Mouse (Mus musculus) kidney, adult 11 months (tissue): ENCODE measurements at regions not wholly inside any gene's neighbourhood (a gene's known extent, or its start where the extent isn't known, plus 50 kb on each side); places are given as distances from the start of the nearest gene placed in this dataset.
"Not testable (repeated sequence)": the region's sequence is repeated elsewhere in the genome, so short reads cannot be mapped to it uniquely, and the experiment has no call there.

ENCODE experiments used
- DNase-seq: peaks from one replicate; pipeline ENCODE4 v3.0.0; 2022

DNA sequence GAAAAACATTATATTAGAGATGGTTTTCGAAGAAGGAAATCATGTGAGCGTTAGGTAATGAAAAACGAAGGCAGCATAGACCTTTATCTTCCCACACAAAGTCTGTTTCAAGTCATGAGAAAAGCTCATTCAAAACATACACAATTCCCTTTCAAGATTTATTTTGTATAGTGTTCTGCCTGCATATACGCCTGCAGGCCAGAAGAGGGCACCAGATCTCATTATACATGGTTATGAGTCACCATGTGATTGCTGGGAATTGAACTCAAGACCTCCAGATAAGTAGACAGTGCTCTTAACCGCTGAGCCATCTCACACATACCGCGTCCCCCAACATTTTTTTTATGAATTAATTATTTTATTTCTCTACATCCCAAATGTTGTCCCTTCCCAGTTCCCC is 578.3 kb upstream of the Ccdc54 start:
- no peak for DNase-seq

GRCm38 (mm10) chr16:51160768-51161167 is 569.8 kb upstream of the Ccdc54 start:
- no peak for DNase-seq

- no peak for DNase-seq
These were observed 547.6 kb upstream of the Ccdc54 start for GRCm38 (mm10) chr16:51138575-51138974.

DNA sequence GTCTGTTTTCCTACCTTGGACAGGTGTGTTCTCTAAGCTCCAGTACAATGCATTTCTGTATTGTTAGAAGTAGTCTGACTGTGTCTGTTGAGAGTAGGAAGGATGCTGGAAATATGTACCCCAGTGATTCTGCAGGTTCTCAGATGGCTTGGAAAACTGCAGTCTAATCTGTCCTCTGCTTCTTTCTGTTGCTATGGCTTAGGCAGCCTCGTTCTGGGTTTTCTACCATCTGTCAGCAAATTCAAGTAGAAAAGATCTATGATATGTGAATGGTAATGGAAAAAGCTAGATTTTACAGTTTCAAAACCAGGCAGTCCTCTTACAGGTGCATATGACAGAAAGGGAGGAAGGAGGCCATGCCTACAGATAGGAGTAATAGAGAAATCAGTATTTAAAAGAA is 528.9 kb upstream of the Ccdc54 start:
- DNase-seq: no peak

GRCm38 (mm10) chr16:51118365-51118764 is 527.4 kb upstream of the Ccdc54 start:
- no peak for DNase-seq

GRCm38 (mm10) chr16:51117836-51118235 is 526.9 kb upstream of the Ccdc54 start:
- DNase-seq: no peak

DNA sequence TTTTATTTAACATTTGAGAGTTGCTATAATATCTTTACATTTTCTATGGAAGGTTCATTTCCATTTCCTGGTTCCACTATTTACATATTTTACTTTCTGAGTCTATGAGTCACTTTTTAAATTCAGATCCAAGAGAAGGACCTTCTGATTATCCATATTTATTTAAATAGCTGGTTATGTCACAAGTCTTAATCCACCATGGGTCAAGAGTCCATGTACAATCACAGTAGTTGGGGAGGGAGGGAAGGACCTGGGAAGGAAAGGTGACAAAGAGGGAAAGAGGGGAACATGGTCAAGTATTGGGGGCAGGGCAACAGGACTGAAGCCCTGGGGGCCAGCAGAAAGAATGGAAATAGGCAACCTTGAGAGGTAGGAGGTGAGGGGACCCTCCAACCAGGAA is 518.9 kb upstream of the Ccdc54 start:
- no peak for DNase-seq

DNA sequence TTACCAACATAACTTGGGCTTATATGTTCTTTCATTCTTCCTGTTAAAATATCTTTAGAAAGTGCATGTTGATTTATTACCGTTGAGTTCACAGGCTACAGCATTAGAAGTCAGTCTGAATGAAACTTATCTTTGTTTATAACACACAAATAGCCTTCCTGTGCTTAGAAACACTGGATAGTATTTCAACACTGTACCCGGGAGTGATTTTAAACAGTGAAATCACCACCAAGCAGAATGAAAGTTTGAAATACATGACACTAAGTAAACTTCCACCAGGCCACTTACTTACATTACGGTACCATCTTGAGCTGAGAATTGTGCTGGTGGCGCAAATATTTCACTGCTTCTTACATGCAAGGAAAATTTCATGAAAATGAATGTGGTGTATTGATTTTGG is 516.5 kb upstream of the Ccdc54 start:
- no peak for DNase-seq

GRCm38 (mm10) chr16:51086556-51086955 is 495.6 kb upstream of the Ccdc54 start:
- DNase-seq: no peak

DNA sequence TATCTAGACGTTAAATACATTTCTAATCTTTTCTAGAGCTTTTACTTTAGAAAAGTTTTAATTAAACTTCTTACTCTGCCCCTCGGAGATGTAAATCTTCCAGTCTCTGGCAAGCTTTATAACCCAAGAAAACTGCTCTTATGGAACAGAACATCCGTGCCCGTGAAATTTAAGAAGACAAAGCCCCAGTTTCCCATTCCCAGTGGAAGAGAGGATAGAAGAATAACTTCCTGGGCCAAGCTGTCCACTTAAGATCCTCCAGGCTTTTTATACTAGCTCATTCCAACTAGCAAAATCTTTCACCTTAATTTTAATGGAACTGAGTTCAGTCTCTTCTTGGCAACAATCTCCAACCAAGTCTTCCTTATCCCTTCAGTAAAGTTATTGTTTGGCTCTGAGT is 489.2 kb upstream of the Ccdc54 start:
- no peak for DNase-seq

GRCm38 (mm10) chr16:51048650-51049049 is 457.7 kb upstream of the Ccdc54 start:
- DNase-seq: no peak

GRCm38 (mm10) chr16:51048169-51048568 is 457.2 kb upstream of the Ccdc54 start:
- DNase-seq: no peak

GRCm38 (mm10) chr16:51041311-51041710 is 450.4 kb upstream of the Ccdc54 start:
- DNase-seq: no peak

- DNase-seq: no peak
These were observed 411.9 kb upstream of the Ccdc54 start for GRCm38 (mm10) chr16:51002876-51003275.

- no peak for DNase-seq
These were observed 373.4 kb upstream of the Ccdc54 start for GRCm38 (mm10) chr16:50964395-50964794.

GRCm38 (mm10) chr16:50944091-50944490 is 353.1 kb upstream of the Ccdc54 start:
- DNase-seq: no peak

DNA sequence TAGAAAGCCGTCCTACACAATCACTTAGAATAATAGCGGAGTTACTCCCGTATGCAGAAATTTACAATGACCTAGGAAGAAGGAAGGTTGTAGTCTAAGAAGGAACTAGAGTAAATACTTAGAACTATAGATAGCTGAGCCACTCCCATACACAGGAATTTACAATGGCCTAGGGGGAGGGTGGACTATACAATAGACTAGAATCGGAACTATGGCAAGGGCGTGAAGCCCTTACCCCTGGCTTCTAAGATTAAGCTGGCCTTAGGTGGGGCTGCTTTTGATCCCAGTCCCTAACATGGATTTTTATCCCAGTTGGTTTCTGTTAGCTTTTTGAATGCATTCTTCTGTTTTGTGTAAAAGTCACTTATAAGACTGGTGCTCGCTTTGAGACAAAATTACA is 352.6 kb upstream of the Ccdc54 start:
- DNase-seq: not testable (repeated sequence)

DNA sequence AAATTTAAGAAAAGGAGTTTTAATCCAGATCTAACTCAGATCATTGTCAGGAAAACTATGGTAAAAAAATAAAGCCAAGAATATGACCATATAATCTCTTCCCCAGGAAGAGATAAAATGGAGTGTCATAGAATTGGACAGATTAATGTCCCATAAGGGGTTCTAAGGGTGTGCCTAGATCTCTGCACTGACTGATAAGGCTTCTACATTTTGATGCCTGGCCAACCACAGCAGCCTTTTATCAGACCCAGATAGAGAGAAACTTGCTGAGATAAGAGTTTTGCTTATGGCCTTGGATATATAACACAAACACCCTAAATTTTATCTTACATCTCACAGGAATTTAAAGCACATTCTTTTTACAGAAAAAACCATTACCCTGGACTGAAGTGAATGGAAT is 351.3 kb upstream of the Ccdc54 start:
- no peak for DNase-seq

GRCm38 (mm10) chr16:50939316-50939715 is 348.4 kb upstream of the Ccdc54 start:
- DNase-seq: no peak

- no peak for DNase-seq
These were observed 316.8 kb upstream of the Ccdc54 start for GRCm38 (mm10) chr16:50907732-50908131.

DNA sequence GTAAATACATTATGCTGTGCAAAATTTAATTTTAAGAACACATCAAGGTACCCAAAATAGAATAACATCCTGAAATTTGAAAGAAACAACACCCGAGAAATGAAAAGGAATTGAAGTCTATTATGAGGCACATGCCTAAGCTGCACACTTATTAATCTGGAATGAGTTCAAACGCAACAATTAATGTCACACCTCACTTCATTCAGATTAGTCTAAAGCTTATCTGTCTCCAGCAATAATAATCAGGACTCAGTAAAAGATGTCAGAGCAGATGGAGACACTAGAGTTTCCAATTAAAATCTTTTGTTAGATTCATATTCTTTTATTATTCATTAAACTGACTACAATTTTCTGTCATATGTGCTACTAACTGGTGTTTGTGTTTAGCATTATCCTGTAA is 308.2 kb upstream of the Ccdc54 start:
- DNase-seq: no peak

DNA sequence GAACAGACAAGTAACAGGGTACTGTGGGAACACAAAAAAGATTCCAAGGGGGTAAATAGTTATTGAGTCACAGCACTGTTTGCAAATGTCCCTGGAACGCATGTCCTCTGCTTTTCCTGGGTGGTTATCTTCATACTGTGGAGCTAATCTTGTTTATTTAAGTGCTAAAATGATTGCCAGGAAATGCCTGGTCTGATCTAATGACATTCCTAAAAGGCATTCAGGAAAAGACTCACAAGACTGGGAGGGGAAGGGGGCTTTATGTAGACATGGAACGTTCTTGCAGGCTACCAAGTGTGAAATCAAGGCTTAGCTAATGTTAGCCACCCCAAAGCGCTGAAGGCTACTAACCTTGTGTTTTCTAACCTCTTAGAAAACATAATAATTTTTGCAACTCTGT is 287.0 kb upstream of the Ccdc54 start:
- no peak for DNase-seq

DNA sequence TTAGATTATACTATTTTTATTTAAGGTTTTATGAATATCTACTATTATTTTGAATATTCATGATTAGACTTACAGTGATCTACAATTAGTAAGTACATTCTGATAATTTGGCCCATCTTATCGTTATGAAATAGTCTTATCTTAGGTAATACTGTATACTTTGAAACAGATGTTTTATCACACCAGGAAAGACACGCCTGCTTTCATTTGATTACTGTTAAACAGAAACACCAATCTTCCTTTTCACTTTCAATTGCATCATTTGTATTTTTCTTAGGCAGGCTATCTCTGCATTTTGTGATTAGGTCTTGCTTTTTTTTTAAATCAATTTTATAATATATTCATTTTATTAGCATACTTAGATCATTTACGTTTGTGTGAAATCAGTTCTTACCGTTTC is 280.4 kb upstream of the Ccdc54 start:
- DNase-seq: no peak

GRCm38 (mm10) chr16:50863565-50863964 is 272.6 kb upstream of the Ccdc54 start:
- no peak for DNase-seq

DNA sequence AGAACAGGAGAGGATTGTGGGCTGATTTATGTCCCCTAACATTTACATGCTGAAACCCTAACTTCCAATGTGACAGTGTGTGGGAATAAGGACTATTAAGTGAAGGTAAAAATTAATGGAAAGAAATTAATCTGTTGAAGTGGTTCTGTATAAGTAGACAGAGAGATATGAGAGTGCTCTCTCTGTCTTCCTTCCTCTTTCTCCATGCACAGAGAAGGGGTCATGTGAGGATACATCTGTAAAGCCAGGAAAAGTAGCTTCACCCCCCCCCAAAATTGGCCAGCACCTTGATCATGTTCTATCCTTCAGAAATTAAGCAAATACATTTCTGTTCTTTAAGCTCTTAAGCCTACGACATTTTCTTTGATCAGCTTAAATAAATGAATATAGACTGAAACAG is 268.6 kb upstream of the Ccdc54 start:
- no peak for DNase-seq

- DNase-seq: no peak
These were observed 261.1 kb upstream of the Ccdc54 start for GRCm38 (mm10) chr16:50852081-50852480.
